Mouse (Mus musculus): ENCODE measurements at regions not wholly inside any gene's neighbourhood (a gene's known extent, or its start where the extent isn't known, plus 50 kb on each side); places are given as distances from the start of the nearest gene placed in this dataset.
"Not testable (repeated sequence)": the region's sequence is repeated elsewhere in the genome, so short reads cannot be mapped to it uniquely, and the experiment has no call there.

- Histone ChIP-seq H3K9me3 (ENCODE audit: control insufficient read depth) (no peaks in the 10 kb centered on the region), H3K27ac (ENCODE audit: low read depth, low read length) (no peak overlapping the region), H3K36me3 (ENCODE audit: control insufficient read depth, insufficient read depth) (no peaks in the 10 kb centered on the region), H3K4me3 (ENCODE audit: low read depth, low read length) (no peak overlapping the region), H3K4me2 (replicated peaks; ENCODE audit: low read depth) (no peak overlapping the region), H3K27me3 (replicated peaks; ENCODE audit: control insufficient read depth, insufficient read depth, low read length) (no peaks in the 10 kb centered on the region), H3K4me1 (replicated peaks; ENCODE audit: control insufficient read depth, insufficient read depth, low read length) (no peaks in the 10 kb centered on the region), H3K9ac (ENCODE audit: low read depth, low read length) (no peak overlapping the region)
- WGBS, result 66% methylated on average over 3 of the region's 3 CpGs
- ATAC-seq, result no peak
- no peak for TF ChIP-seq CTCF (IDR thresholded peaks at IDR 0.05; ENCODE audit: low read depth)
Observed at GRCm38 (mm10) chr16:50533881-50534280, 57.1 kb downstream of the Ccdc54 start.

- TF ChIP-seq CTCF (IDR thresholded peaks at IDR 0.05; ENCODE audit: low read depth), result peak; percentile 95
- H3K9me3 ChIP-seq (ENCODE audit: control insufficient read depth), result no peaks in the 10 kb centered on the region
- no peaks in the 10 kb centered on the region for H3K27me3 ChIP-seq (replicated peaks; ENCODE audit: control insufficient read depth, insufficient read depth, low read length)
- H3K27ac ChIP-seq (ENCODE audit: low read depth, low read length), result peak overlapping the region; percentile 86
- H3K4me1 ChIP-seq (replicated peaks; ENCODE audit: control insufficient read depth, insufficient read depth, low read length), result no peaks in the 10 kb centered on the region
- ATAC-seq, result peak; percentile 53
- peak overlapping the region; percentile 64 for H3K9ac ChIP-seq (ENCODE audit: low read depth, low read length)
- under 1% methylated on average over 46 of the region's 46 CpGs for WGBS
- H3K4me2 ChIP-seq (replicated peaks; ENCODE audit: low read depth), result peak overlapping the region; percentile 95
- peak overlapping the region; percentile 69 for H3K4me3 ChIP-seq (ENCODE audit: low read depth, low read length)
- H3K36me3 ChIP-seq (ENCODE audit: control insufficient read depth, insufficient read depth), result no peaks in the 10 kb centered on the region
Observed at GRCm38 (mm10) chr16:50529511-50530416, 61.2 kb downstream of the Ccdc54 start.

- H3K27me3 ChIP-seq (replicated peaks; ENCODE audit: control insufficient read depth, insufficient read depth, low read length), result no peaks in the 10 kb centered on the region
- H3K4me2 ChIP-seq (replicated peaks; ENCODE audit: low read depth), result peak overlapping the region; percentile 95
- no peaks in the 10 kb centered on the region for H3K36me3 ChIP-seq (ENCODE audit: control insufficient read depth, insufficient read depth)
- no peaks in the 10 kb centered on the region for H3K4me1 ChIP-seq (replicated peaks; ENCODE audit: control insufficient read depth, insufficient read depth, low read length)
- ATAC-seq, result peak; percentile 95
- peak overlapping the region; percentile 69 for H3K4me3 ChIP-seq (ENCODE audit: low read depth, low read length)
- WGBS, result under 1% methylated on average over 73 of the region's 81 CpGs
- no peaks in the 10 kb centered on the region for H3K9me3 ChIP-seq (ENCODE audit: control insufficient read depth)
- 0 out of 2 replicates have a peak, but pooled peaks have one; percentile 5 for TF ChIP-seq CTCF (IDR thresholded peaks at IDR 0.05; ENCODE audit: low read depth)
- peak overlapping the region; percentile 86 for H3K27ac ChIP-seq (ENCODE audit: low read depth, low read length)
- H3K9ac ChIP-seq (ENCODE audit: low read depth, low read length), result peak overlapping the region; percentile 64
Observed at GRCm38 (mm10) chr16:50528677-50529510, 62.1 kb downstream of the Ccdc54 start.

- peak overlapping the region; percentile 69 for H3K4me3 ChIP-seq (ENCODE audit: low read depth, low read length)
- WGBS, result under 1% methylated on average over 9 of the region's 9 CpGs
- H3K27me3 ChIP-seq (replicated peaks; ENCODE audit: control insufficient read depth, insufficient read depth, low read length), result no peaks in the 10 kb centered on the region
- no peaks in the 10 kb centered on the region for H3K9me3 ChIP-seq (ENCODE audit: control insufficient read depth)
- H3K27ac ChIP-seq (ENCODE audit: low read depth, low read length), result peak overlapping the region; percentile 86
- H3K36me3 ChIP-seq (ENCODE audit: control insufficient read depth, insufficient read depth), result no peaks in the 10 kb centered on the region
- H3K9ac ChIP-seq (ENCODE audit: low read depth, low read length), result peak overlapping the region; percentile 64
- no peaks in the 10 kb centered on the region for H3K4me1 ChIP-seq (replicated peaks; ENCODE audit: control insufficient read depth, insufficient read depth, low read length)
- H3K4me2 ChIP-seq (replicated peaks; ENCODE audit: low read depth), result peak overlapping the region; percentile 95
- no peak for TF ChIP-seq CTCF (IDR thresholded peaks at IDR 0.05; ENCODE audit: low read depth)
- peak; percentile 53 for ATAC-seq
Observed at GRCm38 (mm10) chr16:50528355-50528676, 62.6 kb downstream of the Ccdc54 start.

- H3K9ac ChIP-seq (ENCODE audit: low read depth, low read length); H3K27ac ChIP-seq (ENCODE audit: low read depth, low read length); H3K27me3 ChIP-seq (replicated peaks; ENCODE audit: control insufficient read depth, insufficient read depth, low read length); H3K4me1 ChIP-seq (replicated peaks; ENCODE audit: control insufficient read depth, insufficient read depth, low read length); ATAC-seq; H3K4me2 ChIP-seq (replicated peaks; ENCODE audit: low read depth); H3K4me3 ChIP-seq (ENCODE audit: low read depth, low read length); H3K9me3 ChIP-seq (ENCODE audit: control insufficient read depth); H3K36me3 ChIP-seq (ENCODE audit: control insufficient read depth, insufficient read depth): not testable (repeated sequence)
- WGBS, result 75% methylated on average over 5 of the region's 5 CpGs
Observed at GRCm38 (mm10) chr16:50526930-50527329, 64.0 kb downstream of the Ccdc54 start.

GRCm38 (mm10) chr16:50525934-50526366 lies 65.0 kb downstream of the Ccdc54 start:
- 92% methylated on average over 11 of the region's 11 CpGs for WGBS
- H3K4me2 ChIP-seq (replicated peaks; ENCODE audit: low read depth), result no peak overlapping the region
- H3K36me3 ChIP-seq (ENCODE audit: control insufficient read depth, insufficient read depth), result no peaks in the 10 kb centered on the region
- no peaks in the 10 kb centered on the region for H3K4me1 ChIP-seq (replicated peaks; ENCODE audit: control insufficient read depth, insufficient read depth, low read length)
- no peak overlapping the region for H3K4me3 ChIP-seq (ENCODE audit: low read depth, low read length)
- no peak for TF ChIP-seq CTCF (IDR thresholded peaks at IDR 0.05; ENCODE audit: low read depth)
- no peak overlapping the region for H3K27ac ChIP-seq (ENCODE audit: low read depth, low read length)
- H3K9ac ChIP-seq (ENCODE audit: low read depth, low read length), result no peak overlapping the region
- ATAC-seq, result no peak
- H3K9me3 ChIP-seq (ENCODE audit: control insufficient read depth), result no peaks in the 10 kb centered on the region
- H3K27me3 ChIP-seq (replicated peaks; ENCODE audit: control insufficient read depth, insufficient read depth, low read length), result no peaks in the 10 kb centered on the region

Measured in intestine, postnatal 0 days (tissue).